Mouse (Mus musculus) hindlimb bud, embryonic 11.5 days (tissue): ENCODE measurements around the gene Dynlt3.
"Not testable (repeated sequence)": the region's sequence is repeated elsewhere in the genome, so short reads cannot be mapped to it uniquely, and the experiment has no call there.

Experiments
- DNase-seq: peaks from one replicate; pipeline ENCODE4 v3.0.0-alpha.2; 2012; ENCODE audit warnings: low read depth, low spot score; ENCODE audit errors: extremely low spot score

Gene Dynlt3

DNA sequence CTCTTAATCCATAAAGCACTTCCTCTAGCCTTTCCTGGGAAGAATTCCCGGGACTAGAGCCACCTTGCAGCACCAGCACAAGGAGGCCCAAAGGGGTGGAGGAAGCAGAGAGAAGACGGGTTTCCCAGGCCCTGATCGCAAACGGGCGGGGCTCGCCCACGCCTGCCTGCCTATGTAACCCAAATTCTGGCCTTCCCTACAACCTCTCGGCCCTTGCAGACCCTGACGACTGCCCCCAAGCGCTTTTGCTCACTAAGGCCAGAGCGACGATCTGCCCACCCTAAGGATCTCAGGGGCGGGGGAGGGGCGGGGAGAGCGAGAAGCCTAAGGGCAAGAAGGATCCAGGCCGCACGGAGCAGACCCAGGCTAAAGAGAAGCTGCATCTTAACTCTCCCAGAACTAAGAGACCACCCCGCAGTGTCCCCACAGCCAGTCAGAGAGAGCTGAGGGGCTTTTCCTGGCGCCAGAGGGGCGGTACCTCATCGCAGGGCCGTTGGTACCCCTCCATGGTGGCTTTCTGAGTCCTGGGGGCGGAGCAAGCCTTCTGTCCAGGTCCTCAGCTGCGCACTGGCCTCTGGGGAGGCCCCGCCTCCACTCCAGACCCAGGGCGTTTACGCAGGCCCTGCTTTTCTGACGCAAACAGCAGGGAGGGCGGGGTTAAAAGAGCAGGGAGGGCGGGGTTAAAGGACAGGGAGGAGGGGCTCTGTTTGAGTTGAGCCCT is at the start of gene Dynlt3:
Gene Dynlt3, minus strand, starts transcription at position 613 of the 721 bp plus-strand sequence.
- peak; percentile 49 for DNase-seq

DNA sequence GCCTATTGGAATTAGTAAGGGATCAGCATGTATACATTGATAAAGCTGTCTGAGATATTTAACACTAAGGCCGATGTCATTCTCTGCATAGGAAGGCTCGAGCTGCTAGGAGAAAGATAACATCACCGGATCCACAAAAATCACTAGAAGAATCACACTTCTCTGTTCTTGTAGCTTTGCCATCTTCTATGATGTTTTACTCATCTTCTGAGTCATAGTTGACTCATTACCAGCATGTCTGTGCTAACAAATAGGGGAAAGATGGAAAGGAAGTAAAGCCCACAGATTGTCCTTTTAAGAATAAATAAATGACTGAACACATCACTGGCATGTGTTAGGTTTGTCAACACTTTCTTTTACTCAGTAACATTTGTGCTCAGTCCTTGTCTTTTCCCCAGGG is 37.0 kb upstream of the Dynlt3 start:
- no peak for DNase-seq

DNA sequence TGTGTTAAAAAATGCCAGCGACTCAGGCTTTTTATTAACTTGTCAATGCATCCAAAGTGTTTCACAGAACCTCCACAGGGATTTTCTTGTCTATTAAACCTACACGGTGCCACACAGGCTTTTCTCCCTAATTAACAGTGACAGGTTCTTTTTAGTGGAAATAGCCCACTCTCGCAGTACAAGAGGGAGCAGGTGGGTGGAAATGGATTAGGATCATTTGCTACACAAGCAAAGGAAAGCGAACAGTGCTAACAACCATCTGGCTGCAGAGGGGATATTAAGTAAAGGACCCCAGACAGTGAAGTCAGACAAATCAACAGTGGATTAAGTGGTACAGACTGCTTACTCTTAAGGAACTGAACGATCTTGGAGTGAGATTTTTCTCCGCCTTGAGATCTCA is 33.2 kb upstream of the Dynlt3 start:
- no peak for DNase-seq

DNA sequence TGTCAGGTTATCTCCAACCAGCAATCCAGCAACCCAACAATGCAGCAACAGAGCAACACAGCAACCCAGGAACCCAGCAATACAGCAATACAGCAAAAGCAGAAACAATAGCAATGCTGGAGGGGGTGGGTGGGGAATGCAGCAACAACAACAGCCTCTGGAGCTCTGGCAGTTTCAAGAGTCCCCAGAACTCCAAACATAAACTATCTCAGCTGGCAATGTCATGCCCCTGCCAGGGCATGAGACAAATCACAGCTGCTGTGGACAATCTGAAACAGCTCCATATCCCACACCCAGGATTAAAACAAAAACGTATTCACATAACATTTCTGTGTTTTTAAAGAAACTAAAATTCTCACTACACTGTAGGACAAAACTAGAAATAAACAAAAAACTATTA is 9.2 kb upstream of the Dynlt3 start:
- no peak for DNase-seq

DNA sequence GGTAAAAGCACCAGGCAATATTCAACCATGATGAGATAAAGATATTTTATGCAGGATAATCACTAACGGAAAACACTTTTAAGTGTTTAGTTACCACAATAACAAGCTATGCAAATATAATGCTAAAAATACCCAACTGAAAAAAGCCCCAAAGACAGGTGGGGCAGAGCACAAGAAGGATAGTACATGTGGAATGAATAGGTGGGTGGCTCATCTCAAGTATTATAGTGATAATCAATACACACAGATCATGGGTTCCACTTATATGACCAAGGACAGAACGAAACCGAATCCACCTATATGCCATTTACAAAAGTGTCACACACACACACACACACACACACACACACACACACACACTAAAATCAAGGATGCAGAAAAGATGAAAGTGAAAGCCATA is 8.6 kb upstream of the Dynlt3 start:
- DNase-seq = no peak

DNA sequence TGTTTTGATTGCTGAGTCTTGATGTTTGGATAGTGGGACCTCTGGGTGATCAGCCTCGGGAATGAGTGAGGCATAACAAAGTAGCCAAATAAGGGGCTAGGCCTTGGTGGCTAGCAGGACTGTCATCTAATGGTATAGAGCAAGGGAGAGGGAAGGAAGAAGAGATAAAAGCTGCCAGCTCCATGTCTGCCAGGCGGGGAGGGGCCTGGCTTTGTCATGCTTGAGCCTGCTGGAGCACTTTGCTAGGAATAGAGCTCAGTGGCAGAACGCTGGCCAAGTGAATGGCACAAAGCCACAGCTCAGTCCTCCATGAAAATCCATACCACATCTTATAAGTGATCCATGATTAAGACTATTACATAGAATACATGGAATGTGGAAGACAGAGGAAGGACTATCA is 10.0 kb downstream of the Dynlt3 start:
- DNase-seq = no peak

DNA sequence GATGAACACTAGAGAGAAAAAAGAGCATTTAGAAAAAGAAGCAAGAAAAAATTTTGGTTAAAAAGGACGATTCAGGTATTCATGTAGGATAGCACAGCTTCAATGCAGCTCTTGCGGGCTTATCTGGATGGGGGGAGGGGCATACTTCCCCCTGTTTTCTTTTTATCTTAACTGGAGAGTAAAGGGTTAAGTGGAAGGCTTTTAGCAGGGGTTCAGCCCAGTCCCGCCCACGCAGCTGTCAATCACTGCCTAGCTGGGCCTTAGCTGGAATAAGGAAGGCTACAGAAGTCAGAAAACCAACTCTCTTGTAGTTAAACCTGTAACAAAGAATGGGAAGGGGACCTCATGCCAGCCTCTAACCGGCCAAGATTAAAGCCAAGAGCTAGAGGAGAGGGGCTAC is 22.2 kb downstream of the Dynlt3 start:
- DNase-seq = not testable (repeated sequence)

DNA sequence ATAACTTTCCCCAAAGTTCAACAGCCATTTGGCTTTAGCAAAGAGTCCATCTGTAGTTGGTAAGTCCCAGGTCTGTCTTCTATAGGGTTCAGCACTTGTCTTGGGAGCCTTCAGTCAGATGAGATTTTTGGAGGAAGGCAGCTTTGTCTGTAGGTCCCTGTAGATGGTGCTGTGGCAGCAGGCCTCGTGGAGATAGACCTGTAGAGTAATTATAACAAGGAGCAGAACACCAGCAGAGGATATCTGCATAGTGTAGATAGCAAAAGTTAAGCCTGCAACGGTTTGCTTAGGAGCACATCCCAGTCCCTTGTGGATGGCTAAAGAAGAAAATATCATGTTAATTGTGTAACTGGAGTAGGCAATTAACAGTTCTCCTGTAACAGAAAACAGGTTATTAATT is 22.7 kb downstream of the Dynlt3 start:
- not testable (repeated sequence) for DNase-seq
